Mouse (Mus musculus) WW6 (cell line): Measurements from ENCODE around the gene Rtn4rl1.

ENCODE experiments used
- DNase-seq: peaks from one replicate; pipeline ENCODE4 v3.0.0-alpha.2; 2013; ENCODE audit warnings: low read depth, low spot score

Rtn4rl1 gene

GRCm38 (mm10) chr11:75193256-75194071, at the start of gene Rtn4rl1:
Gene Rtn4rl1 (plus strand): TSS chr11:75193783.
- no peak for DNase-seq

GRCm38 (mm10) chr11:75145841-75146240, 47.7 kb upstream of the Rtn4rl1 start:
- no peak for DNase-seq

- DNase-seq = no peak
Observed at GRCm38 (mm10) chr11:75147106-75147845, 46.3 kb upstream of the Rtn4rl1 start.

- DNase-seq = no peak
Observed at GRCm38 (mm10) chr11:75147846-75148168, 45.8 kb upstream of the Rtn4rl1 start.

- no peak for DNase-seq
Observed at GRCm38 (mm10) chr11:75148332-75149035, 45.1 kb upstream of the Rtn4rl1 start.

- no peak for DNase-seq
Observed at GRCm38 (mm10) chr11:75150346-75150745, 43.2 kb upstream of the Rtn4rl1 start.

- no peak for DNase-seq
Observed at GRCm38 (mm10) chr11:75152603-75153557, 40.7 kb upstream of the Rtn4rl1 start.

- DNase-seq = no peak
Observed at GRCm38 (mm10) chr11:75154053-75154585, 39.5 kb upstream of the Rtn4rl1 start.

GRCm38 (mm10) chr11:75155985-75156384, 37.6 kb upstream of the Rtn4rl1 start:
- no peak for DNase-seq

- DNase-seq = no peak
Observed at GRCm38 (mm10) chr11:75156416-75156815, 37.2 kb upstream of the Rtn4rl1 start.

- DNase-seq = no peak
Observed at GRCm38 (mm10) chr11:75157037-75157436, 36.5 kb upstream of the Rtn4rl1 start.

GRCm38 (mm10) chr11:75157901-75158300, 35.7 kb upstream of the Rtn4rl1 start:
- no peak for DNase-seq

GRCm38 (mm10) chr11:75158432-75158831, 35.2 kb upstream of the Rtn4rl1 start:
- DNase-seq = no peak

GRCm38 (mm10) chr11:75159564-75159963, 34.0 kb upstream of the Rtn4rl1 start:
- DNase-seq = no peak

- no peak for DNase-seq
Observed at GRCm38 (mm10) chr11:75160954-75161353, 32.6 kb upstream of the Rtn4rl1 start.

- DNase-seq = no peak
Observed at GRCm38 (mm10) chr11:75161417-75162008, 32.1 kb upstream of the Rtn4rl1 start.

GRCm38 (mm10) chr11:75162591-75163080, 30.9 kb upstream of the Rtn4rl1 start:
- no peak for DNase-seq

- DNase-seq = no peak
Observed at GRCm38 (mm10) chr11:75163379-75163778, 30.2 kb upstream of the Rtn4rl1 start.

- no peak for DNase-seq
Observed at GRCm38 (mm10) chr11:75164051-75164450, 29.5 kb upstream of the Rtn4rl1 start.

- no peak for DNase-seq
Observed at GRCm38 (mm10) chr11:75164750-75165149, 28.8 kb upstream of the Rtn4rl1 start.
